Mouse (Mus musculus): ENCODE measurements around the gene Ccn5. TPM values are rescaled to one million over a fixed set of nuclear protein-coding genes. Genes with fewer than 3 reads are reported as not detected.

Ccn5 gene
- total RNA-seq, 2 experiments from 2014 or later = 0.20 to 1.3 TPM

DNA sequence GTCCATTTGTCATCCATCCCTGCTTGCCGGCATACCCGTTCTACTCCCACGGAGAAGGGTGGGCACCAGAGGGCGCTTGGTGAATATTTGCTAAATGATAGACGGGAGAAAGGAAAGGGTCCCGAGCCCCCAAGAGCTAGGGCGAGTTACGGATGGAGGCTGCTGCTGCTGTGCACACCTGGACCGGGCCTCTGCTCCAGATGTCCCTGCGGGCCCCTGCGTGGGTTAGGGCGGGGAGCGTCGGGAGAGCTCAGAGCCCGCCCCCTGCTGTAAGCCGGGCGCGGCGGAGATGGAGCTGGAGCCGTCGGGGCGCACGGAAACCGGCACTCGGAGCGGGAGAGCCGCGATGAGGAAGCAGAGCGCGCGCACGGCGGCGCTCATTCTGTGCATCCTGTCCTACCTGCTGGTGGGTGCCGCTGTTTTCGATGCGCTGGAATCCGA is 32.8 kb downstream of the Ccn5 start, which contains the start of gene Kcnk15:
Gene Kcnk15 (plus strand): TSS at position 191 of the 441 bp plus-strand sequence.
- DNase-seq = no peak

DNA sequence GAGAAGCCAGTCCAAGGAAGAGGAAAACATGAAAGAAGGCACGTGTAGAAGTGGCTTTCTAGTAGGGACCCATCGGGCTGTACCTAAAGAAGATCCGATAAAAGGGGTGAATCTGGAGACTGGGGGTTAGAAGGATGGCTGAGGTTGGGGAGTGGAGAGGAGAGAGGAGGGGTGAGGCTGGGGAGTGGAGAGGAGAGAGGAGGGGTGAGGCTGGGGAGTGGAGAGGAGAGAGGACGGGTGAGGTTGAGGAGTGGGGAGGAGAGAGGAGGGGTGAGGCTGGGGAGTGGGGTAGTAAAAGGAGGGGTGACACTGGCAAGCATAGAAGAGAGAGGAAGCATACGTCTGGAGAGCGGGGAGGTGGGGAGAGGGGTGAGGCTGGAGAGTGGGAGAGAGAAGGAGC is 36.6 kb downstream of the Ccn5 start:
- no peak for DNase-seq

DNA sequence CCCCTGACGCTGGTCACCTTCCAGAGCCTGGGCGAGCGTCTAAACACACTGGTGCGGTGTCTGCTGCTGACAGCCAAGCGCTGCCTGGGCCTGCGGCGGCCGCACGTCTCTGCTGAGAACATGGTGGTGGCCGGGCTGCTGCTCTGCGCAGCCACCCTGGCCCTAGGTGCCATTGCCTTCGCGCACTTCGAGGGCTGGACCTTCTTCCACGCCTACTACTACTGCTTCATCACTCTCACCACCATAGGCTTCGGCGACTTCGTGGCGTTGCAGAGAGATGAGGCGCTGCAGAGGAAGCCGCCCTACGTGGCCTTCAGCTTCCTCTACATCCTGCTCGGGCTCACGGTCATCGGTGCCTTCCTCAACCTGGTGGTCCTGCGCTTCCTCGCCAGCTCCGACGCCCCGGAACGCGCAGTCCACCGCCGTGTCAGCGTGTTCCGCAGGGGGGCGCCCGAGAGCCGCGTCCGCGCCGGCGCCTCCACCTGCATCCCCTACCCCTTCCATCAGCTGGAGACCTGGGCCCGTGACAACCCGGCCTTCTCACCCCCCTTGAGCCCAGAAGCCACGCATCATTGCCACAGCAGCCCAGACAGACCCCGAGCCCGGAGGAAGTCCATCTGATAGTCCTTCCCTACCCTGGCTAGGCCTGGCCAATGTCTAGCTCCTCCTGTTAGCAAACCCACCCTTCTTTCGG is 37.7 kb downstream of the Ccn5 start:
- DNase-seq = peak; percentile 24

DNA sequence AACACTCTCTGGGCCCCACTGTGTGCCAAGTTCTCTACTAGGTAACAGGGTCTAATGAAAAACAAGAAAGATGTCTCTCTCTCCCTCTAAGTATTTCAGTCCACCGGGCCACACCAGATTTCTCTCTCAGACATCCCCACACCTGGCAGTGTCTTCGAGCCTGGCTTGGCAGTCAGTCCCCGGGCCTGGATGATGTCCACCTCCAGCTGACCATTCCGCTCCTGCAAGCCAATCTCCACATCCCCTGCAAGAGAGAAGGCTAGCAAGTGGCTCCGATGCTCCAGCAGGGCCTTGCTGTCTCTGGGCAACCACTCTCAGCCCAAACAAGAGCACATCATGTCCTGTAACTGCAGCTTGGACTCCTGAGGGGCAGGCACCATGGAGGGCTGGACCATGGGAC is 44.6 kb downstream of the Ccn5 start:
- DNase-seq = no peak

DNA sequence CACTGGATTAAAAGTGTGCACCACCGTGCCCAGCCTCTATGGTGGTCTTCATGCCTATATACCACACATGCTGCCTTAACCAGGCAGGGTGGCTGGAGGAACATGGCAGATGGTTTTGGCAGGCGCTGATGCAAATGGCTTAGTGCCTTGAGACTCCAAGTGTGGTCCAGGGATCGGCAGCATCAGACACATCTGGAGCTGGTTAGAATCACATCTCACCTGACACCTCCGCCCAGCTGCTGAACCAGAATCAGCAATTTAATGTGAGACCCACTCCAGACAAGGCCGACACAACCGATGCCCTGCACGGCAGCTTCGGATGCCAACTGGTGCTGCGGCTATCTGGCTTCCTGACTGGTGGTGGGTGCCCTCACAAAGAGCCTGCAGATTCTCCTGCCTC is 45.4 kb downstream of the Ccn5 start:
- DNase-seq = no peak

DNA sequence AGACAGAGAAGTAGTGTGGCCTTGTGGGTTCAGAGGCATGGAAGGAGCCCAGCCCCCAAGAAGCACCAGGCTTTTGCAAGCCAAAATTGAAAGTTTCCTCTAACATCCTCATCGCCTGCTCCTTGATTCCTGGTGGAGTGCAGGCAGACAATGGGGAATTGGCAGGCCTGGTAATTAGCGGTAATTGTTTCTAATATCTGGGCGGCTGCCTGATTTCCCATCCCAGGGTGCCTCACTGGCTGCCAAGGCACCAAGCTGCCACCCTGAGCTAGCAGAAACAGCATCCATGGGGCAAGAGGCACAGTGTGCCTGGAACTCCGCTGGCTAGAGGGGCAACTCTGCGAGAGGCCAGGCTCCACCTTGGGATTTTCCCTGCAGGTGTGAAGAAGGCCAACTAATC is 49.1 kb downstream of the Ccn5 start:
- DNase-seq = no peak

DNA sequence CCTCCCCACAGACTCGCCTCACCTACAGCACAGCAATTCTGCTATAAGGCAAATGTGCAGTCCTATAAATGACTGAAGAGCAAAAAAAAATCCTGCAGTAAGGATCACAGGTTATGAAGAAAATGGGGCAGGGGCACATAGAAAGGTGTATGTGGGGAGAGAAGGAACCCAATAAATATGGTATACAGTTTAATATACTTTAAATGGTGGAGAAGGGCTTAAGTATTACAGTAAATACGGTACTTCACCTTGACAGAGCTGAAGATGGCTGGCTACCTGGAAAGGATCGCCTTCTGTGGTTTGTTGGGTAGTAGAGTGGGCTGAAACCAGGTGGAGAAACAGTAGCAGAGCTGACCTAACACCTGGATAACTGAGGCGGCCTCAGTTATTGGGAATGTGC is 50.6 kb downstream of the Ccn5 start:
- no peak for DNase-seq

DNA sequence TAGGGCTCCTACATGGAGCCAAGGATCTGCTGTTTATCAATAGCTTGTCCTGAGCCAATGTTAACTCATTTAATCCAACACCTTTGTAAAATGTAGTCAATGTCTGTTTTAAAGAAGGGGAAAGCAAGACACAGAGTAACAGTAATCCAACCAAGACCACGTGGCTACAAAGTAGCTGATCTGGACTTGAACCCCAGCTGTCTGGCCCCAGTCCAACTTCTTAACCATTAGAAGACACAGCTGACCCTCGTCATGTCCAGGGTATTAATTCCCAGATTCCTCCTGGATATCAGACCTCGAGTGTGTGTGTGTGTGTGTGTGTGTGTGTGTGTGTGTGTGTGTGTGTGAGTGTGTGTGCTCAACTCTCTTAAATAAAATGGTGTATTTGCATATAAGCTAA is 51.2 kb downstream of the Ccn5 start:
- no peak for DNase-seq

DNA sequence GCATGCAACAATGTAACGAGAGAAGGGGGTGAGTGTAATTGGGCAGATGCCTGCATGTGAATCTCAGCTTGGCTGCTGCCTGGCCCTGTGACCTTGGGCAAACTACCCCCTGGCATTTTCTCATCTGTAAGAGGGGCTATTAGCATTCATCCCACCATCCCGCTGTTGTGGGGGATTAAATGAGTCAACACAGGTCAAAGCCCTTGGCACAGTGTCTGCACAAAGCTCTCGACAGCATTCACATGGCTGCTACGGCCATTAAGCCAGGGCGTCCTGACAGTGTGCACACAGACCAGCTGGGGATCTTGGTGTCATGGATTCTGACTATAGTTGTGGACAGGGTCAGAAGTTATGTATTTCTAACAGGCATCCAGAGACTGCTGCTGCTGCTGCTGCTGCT is 54.2 kb downstream of the Ccn5 start:
- DNase-seq = no peak

DNA sequence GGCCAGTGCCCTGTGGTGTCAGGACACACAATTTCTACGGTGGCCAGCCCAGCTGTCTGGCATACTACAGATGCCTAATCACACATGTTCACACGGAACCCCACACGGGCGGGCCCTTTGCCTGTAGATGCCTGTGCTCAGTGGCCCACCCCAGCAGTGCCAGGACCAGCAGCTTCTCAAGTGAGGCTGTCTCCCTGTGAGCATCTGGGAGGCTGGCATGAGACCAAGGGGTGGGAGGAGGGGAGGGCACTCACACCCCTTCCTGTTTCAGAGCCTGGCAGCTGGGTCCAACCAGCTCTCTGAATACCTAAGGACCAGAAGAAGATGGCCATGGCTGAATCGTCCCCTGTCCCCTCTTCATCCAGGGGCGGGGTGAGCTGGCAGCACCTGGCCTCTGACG is 54.8 kb downstream of the Ccn5 start:
- no peak for DNase-seq

DNA sequence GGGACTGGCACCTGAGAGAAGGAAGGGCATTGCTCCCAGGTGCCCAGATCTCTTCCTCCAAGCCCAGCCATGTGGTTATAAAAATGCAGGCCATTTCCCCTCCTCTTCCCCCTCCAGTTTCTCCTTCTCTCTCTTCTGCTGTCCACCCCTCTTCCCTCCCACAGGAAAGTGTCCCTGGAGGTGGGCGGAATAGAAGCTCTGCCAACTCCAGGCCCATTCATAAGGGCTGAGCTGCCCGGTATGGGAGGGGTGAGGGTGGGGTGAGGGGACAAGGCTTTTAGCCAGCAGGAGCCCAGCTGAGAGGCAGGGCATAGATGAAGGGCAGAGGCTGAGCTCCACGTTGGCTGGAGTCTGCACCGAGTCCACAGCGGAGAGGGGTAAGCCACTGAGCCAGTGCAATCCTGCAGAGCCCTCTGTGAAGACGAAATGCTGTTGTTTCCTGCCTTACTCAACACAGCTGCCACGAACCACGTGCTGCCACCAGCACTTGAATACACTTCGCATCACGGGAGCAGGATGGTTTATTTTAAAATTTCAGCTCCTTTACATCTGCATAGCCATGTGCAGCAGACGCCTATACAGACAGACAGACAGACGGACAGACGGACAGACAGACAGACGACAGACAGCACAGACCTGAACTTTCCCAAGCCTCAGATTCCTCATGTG is 56.3 kb downstream of the Ccn5 start:
- no peak for DNase-seq

DNA sequence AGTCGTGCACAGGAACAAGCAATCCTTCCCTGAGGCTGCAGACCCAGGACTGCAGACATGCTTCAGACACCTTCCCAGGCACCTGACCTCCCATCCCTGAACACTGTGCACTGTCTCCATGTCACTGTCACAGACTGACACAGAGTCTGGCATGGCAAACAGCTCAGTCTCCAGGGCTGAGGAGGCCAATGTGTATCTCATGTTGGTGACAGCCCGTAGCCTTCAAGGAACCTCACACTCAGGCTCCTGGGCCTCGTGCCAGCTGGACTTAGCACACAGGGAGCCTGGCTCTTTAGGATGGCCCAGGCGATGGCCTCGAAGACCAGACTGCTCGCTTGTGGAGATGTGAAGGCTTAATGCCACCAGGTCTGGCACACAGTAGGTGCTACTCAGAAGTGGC is 60.2 kb downstream of the Ccn5 start:
- DNase-seq = peak; percentile 22

Other genes starting within 250 kb of the Ccn5 start
- 1 to 10 TPM; 4.8 to 5.6 TPM for gene Ttpal, start 218.5 kb upstream of the Ccn5 start, total RNA-seq (2021)
- 100 to 1,000 TPM in 1 of 2 experiments, 10 to 100 TPM in 1; 97.5 to 115 TPM for gene Serinc3, start 175.7 kb upstream of the Ccn5 start, total RNA-seq (2021)
- gene Pkig, start 162.5 kb upstream of the Ccn5 start, total RNA-seq (2021) = 10 to 100 TPM; 72.1 to 93.5 TPM
- 1 to 10 TPM in 1 of 2 experiments, under 1 TPM in 1; 0.20 to 1.0 TPM for gene Ada, start 70.6 kb upstream of the Ccn5 start, total RNA-seq (2021)
- not detected for gene Kcnk15, start 32.8 kb downstream of the Ccn5 start, total RNA-seq (2021)
- gene Rims4, start 97.8 kb downstream of the Ccn5 start, total RNA-seq (2021) = 1 to 10 TPM in 1 of 2 experiments, under 1 TPM in 1; 0.86 to 2.0 TPM
- gene Ywhab, start 174.1 kb downstream of the Ccn5 start, total RNA-seq (2021) = 10 to 100 TPM; 39.6 to 54.5 TPM
- 1 to 10 TPM in 1 of 2 experiments, not detected in 1; 1.5 TPM for gene Pabpc1l, start 204.6 kb downstream of the Ccn5 start, total RNA-seq (2021)
- 1 to 10 TPM; 7.7 to 8.8 TPM for gene Stk4, start 249.5 kb downstream of the Ccn5 start, total RNA-seq (2021)

All from gastrocnemius, postnatal 25 days (tissue).